Mouse (Mus musculus): ENCODE measurements at regions not wholly inside any gene's neighbourhood (a gene's known extent, or its start where the extent isn't known, plus 50 kb on each side); places are given as distances from the start of the nearest gene placed in this dataset.

DNA sequence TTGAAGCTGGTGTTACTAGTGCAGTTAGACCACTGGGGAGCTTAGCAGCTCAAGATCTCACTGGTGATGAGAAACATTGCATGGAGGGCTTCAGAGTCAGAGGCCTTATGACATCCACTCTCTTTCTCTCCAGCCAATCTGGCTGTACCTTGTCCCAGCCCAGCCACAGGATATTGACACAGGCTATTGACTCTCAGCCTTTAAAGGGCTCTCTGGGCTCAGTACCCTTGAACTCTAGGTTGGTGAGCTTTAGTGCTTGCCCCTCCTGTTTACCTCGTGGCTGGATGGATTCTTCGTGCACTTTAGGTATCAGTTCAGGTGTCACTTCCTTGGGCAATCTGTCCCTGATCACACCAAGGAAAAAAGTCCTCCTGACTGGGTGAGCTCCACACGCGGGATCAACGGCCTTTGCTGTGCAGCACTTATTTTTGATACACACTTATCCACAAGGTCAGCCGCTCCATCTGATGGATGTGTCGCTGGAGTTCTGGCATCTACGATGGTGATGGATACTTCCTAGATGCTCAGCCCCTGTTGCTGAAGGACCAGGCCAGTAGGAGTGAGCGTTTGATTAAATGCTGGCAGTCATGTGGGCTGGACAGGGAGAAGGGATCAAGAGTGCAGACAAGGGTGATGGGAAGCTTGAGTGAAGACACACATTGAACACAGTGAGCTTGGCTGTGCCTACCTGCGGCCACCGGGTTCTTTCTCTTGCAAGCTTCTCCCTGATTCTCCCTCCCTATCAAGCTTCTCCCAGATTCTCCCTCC, 177.7 kb downstream of the Snx10 start:
- ATAC-seq (ENCODE audit: low TSS enrichment) = no peak

DNA sequence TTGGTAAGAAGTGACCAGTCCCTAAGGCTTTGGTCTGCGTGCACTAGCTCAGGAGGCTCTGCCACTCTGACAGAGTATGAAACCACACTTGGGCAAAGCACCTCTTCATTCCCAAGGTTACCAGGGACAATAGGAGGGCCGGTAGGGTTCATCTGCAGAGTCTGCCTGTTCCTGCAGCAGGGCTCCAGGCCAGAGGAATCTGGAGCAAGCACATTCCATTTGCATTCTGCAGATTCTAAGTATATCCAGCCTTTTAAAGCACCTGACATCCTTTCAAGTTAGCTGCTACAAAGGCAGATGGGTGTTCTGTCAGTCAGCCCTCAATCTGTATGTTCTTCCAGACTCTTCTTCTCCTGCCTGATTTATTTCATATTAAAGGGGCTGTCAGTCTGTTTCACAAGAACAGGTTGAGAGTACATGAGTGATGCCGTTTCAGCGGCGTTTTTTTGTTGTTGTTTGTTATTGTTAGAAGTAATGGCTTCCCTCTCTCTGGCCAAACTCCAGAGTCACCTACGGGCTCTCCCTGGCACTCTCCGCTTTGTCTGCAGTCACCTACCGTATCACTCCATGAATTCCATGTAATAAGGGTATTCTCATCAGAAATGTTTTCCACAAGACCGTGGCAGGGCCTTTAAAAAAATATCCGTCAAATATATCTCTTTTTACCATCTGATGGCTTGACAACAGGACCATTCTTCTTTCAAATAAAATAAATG, 178.9 kb downstream of the Snx10 start:
- peak; percentile 88 for ATAC-seq (ENCODE audit: low TSS enrichment)

DNA sequence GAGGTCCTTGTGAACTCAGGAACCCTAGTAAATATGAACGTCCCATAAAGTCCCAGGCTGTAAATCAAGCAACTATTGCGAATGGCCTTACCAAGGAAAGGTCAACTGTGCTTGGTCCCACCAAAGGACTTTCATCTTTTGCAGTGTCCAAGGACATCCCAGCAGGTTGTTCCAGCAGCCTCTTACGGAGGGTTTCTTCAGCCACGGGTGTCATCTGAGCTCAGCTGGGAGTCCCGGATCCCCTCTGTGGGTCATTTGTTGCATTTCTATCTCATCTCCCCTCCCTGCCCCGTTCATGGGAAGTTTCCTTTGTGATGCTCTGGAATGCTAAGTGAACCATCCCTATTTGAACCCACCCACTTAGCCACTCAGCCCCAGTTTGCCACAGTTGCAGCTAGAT, 184.3 kb downstream of the Snx10 start:
- ATAC-seq (ENCODE audit: low TSS enrichment) = no peak

DNA sequence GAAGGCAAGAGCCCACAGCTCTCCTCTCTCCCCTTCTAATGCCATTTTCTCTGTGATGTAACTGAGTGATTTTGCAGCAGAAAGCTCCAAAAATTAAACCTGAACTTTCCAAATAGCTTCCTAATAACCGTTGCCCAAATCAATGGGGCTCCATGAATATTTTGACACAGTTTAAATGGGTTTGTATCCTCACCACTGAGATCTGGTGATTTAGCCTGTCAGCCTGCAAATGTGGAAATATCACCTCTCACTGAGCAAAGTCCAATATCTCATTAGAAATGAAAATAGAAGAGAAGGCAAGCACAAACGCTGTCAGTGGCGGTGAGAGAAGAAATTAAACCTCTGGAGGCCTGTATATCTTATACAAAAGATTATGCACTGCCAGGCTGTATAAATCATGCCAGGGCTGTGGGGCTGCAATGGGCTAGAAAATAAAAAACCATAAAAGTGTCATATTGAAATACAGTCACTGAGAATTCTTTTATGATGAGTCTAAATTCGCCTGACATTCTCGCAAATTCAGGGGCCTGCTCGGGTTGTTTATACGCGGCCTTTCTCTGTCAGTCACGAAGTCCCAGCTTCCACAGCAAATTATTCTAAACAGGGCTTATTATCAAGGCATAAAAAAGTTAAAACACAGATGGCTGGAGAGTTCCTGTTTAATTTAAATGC, 185.1 kb downstream of the Snx10 start:
- no peak for ATAC-seq (ENCODE audit: low TSS enrichment)

GRCm38 (mm10) chr6:51709340-51710067, 185.8 kb downstream of the Snx10 start:
- no peak for ATAC-seq (ENCODE audit: low TSS enrichment)

DNA sequence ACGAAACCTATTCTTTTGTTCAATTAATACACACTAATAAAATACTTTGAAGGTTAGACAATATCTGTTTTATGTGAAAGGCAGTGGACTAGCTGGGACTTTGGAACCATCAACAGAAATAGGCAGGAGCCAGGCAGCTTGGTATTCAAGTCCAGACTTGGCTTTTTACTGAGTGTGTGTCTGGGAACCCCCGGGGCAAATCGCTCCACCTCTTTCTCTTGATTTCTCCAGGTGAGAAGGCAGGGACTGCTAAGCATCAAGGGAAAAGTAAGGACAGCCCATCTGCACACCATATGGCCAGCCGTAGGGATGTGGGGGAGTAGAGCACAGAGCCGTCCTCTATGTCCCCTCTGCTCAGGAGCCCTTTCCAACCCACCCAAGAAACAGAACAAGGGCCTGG, 186.5 kb downstream of the Snx10 start:
- peak; percentile 6; the same call in 1 of the 2 replicates for ATAC-seq (ENCODE audit: low TSS enrichment)

DNA sequence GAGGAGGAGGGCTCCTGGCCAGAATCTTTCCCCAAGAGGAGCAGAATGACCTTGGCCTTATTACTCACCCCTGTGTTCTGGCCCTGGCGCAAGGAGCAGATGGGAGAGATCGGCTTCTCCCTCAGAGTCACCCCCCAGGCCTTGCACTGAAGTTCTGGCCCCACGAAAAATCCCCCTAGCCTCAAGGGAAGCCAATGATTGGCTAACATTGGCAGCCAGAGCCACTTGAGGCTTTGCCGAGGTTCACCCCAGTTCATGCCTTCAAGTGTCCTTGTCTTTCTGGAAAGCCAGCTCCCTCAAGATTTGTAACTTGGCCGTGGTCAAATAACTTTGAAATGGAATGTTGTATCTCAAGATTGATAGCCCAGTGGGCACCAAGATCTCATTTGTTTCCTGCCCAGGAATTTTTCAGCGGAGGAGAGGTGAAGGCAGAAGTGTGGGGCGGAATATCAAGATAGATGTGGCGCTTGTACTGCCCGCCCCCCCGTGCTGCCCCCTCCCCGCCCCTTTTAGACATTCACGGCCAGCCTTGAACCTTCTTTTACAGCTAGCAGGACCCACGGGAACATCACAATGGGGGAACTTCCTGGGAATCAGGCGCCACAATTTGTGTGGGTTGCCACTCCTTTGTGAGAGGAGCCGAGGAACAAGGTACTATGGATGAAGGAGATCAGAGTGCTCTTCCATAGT, 187.4 kb downstream of the Snx10 start:
- no peak for ATAC-seq (ENCODE audit: low TSS enrichment)

DNA sequence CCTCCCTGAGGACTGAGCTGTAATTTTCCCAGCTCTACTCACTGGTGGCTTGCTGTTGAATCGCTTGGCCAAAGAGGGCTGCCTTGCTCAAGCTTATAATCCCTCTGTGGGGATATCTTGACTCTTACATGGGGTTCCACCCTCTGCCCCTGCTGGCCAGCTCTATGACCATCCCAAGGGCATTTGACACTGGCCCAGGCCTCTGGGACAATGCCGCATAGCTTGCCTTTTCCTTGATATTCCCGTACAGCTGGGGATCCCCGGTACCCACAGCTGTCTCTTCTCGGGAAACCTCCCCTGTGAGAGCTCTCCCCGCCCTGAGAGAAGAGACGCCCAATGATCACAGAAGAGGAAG, 187.9 kb downstream of the Snx10 start:
- ATAC-seq (ENCODE audit: low TSS enrichment) = no peak

DNA sequence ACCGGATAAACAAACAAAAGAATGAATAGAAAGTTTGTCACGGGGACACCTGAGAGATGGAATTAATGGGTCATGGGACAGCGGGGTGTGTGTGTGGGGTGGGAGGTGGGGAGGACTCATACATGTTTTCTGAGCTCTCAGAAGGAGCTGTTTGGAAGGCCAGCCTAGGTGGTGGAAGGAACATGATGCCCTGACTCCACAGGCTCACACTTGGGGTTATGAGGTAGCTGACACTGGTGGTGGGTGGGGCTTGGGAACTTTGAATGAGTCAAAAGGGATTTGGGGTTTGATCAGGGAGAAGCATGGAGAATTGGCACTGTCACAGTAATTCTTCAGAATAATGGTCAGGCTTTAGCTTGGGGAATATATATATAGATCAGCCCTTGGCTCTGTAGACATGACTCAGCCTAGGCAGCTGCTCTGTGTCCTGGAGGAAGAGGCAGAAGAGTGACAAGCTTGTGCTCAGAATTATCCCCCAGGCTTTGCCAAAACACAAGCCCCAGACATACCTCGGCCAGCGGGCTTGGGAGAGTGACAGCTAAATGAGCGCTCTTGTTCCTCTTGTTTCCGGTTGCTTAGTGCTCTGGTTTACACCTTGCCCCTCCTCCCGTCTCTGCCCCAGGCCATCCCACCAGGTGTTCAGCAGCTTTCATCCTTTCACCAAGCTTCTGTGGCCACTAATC, 191.6 kb downstream of the Snx10 start:
- peak; percentile 85 for ATAC-seq (ENCODE audit: low TSS enrichment)

GRCm38 (mm10) chr6:51717386-51717785, 193.7 kb downstream of the Snx10 start:
- no peak for ATAC-seq (ENCODE audit: low TSS enrichment)

GRCm38 (mm10) chr6:51720705-51721104, 197.0 kb downstream of the Snx10 start:
- no peak for ATAC-seq (ENCODE audit: low TSS enrichment)

GRCm38 (mm10) chr6:51723053-51723452, 199.4 kb downstream of the Snx10 start:
- peak; percentile 93 for ATAC-seq (ENCODE audit: low TSS enrichment)

- no peak for ATAC-seq (ENCODE audit: low TSS enrichment)
Observed at GRCm38 (mm10) chr6:51727191-51727590, 203.5 kb downstream of the Snx10 start.

GRCm38 (mm10) chr6:51728816-51729562, 205.3 kb downstream of the Snx10 start:
- ATAC-seq (ENCODE audit: low TSS enrichment) = no peak

- peak; percentile 39; the same call in 1 of the 2 replicates for ATAC-seq (ENCODE audit: low TSS enrichment)
Observed at GRCm38 (mm10) chr6:51730564-51731351, 207.1 kb downstream of the Snx10 start.

GRCm38 (mm10) chr6:51732298-51732895, 208.7 kb downstream of the Snx10 start:
- peak; percentile 66 for ATAC-seq (ENCODE audit: low TSS enrichment)

DNA sequence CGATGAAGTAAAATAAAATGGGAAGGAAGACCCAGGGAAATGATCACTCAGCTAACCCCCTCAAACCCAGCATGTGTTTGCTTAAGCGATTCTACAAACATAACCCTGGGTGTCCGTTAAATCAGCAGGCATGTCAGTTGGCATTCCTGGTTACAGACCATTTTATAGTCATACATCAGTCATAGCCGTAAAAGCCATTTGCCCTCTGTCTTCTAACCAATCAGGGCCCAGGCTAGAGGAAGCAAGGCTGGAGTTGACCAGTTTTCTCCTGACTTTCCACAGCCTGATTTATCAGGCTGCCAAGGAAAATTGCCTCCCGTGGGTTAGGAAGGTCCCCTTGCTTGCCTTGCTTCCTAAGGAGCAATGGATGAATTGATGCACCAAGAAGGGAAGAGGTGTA, 212.3 kb downstream of the Snx10 start:
- no peak for ATAC-seq (ENCODE audit: low TSS enrichment)

- no peak for ATAC-seq (ENCODE audit: low TSS enrichment)
Observed at GRCm38 (mm10) chr6:51743105-51743660, 219.5 kb downstream of the Snx10 start.

GRCm38 (mm10) chr6:51744607-51745006, 220.9 kb downstream of the Snx10 start:
- ATAC-seq (ENCODE audit: low TSS enrichment) = no peak

Measured in frontal cortex, adult (tissue).